Mouse (Mus musculus) midbrain, embryonic 11.5 days (tissue): ENCODE measurements around the gene Ccnc. TPM values are rescaled to one million over a fixed set of nuclear protein-coding genes. Genes with fewer than 3 reads are reported as not detected.

Experiments used
- ATAC-seq: fragments of 200-750 bp; cut with Nextera tagmentation; 2 replicates; pipeline ENCODE4 v1.8.0; 2017; ENCODE audit warnings: moderate TSS enrichment, moderate library complexity; ENCODE audit not compliant: low FRiP score
- DNase-seq: peaks from one replicate; pipeline ENCODE4 v3.0.0; 2015; ENCODE audit warnings: low spot score; ENCODE audit errors: missing footprints
- H3K27ac ChIP-seq: fragments of 300-500 bp; sonication (generic); 2 replicates; pipeline ENCODE4 v1.5.1; 2014; ENCODE audit warnings: low read depth, low read length
- H3K27me3 ChIP-seq: fragments of 300-500 bp; sonication (generic); 2 replicates; pipeline ENCODE4 v1.6.1; 2014; ENCODE audit warnings: mild to moderate bottlenecking, low read length, moderate library complexity, mixed read lengths; ENCODE audit not compliant: control insufficient read depth, insufficient read depth
- H3K36me3 ChIP-seq: fragments of 300-500 bp; sonication (generic); 2 replicates; pipeline ENCODE4 v1.6.1; 2014; ENCODE audit warnings: mild to moderate bottlenecking, low read length, moderate library complexity, mixed read lengths; ENCODE audit not compliant: control insufficient read depth, insufficient read depth
- H3K4me1 ChIP-seq: fragments of 300-500 bp; sonication (generic); 2 replicates; pipeline ENCODE4 v1.6.1; 2014; ENCODE audit warnings: low read length; ENCODE audit not compliant: control insufficient read depth, insufficient read depth
- H3K4me2 ChIP-seq: fragments of 300-500 bp; sonication (generic); 2 replicates; pipeline ENCODE4 v1.6.1; 2014; ENCODE audit warnings: mild to moderate bottlenecking, moderate library complexity
- H3K4me3 ChIP-seq: fragments of 300-500 bp; sonication (generic); 2 replicates; pipeline ENCODE4 v1.5.1; 2014; ENCODE audit warnings: low read depth, low read length
- H3K9ac ChIP-seq: fragments of 300-500 bp; sonication (generic); 2 replicates; pipeline ENCODE4 v1.6.1; 2014; ENCODE audit warnings: low read length
- H3K9me3 ChIP-seq: fragments of 300-500 bp; sonication (generic); 2 replicates; pipeline ENCODE4 v1.6.1; 2016; ENCODE audit warnings: low read length; ENCODE audit not compliant: control insufficient read depth
- WGBS: fragments of 180-500 bp; shearing (Covaris S2); extraction: QIAGEN DNeasy Blood & Tissue Kit; methylation state at CpG from one replicate; pipeline ENCODE4 v1.1.7; 2014; 5-methylcytosine and 5-hydroxymethylcytosine counted together
- polyA plus RNA-seq: library from polyadenylated mRNA; unstranded; fragments of >200 nt; fragmentation: Nextera tagmentation; extraction: Ambion mirVana; gene quantifications from 2 replicates; pipeline ENCODE4 v1.2.1, GENCODE M21; 2014

The Ccnc gene
- polyA plus RNA-seq, 1 experiment from 2014 or later = 89.6 TPM

GRCm38 (mm10) chr4:21685595-21686091 is 41.9 kb upstream of the Ccnc start, which contains the start of gene Prdm13:
Gene Prdm13, minus strand, starts transcription at chr4:21685963.
- H3K4me2 ChIP-seq = peak within 1 kb of the TSS; percentile 32
- H3K36me3 ChIP-seq = no peaks in the 10 kb centered on the region
- H3K4me3 ChIP-seq = peak within 1 kb of the TSS; percentile 16; the same call in 1 of the 2 replicates
- ATAC-seq (peak; percentile 73), DNase-seq (peak; percentile 96)
- no peaks in the 10 kb centered on the region for H3K9me3 ChIP-seq
- under 1% methylated on average over 35 of the region's 38 CpGs for WGBS
- H3K27ac ChIP-seq = no peak within 1 kb of the TSS
- no peak within 1 kb of the TSS for H3K9ac ChIP-seq
- H3K4me1 ChIP-seq = peaks cover 17% of the 10 kb centered on the region
- H3K27me3 ChIP-seq = peaks cover 97% of the 10 kb centered on the region

- no peaks in the 10 kb centered on the region for H3K9me3 ChIP-seq
- H3K4me1 ChIP-seq = peaks cover 17% of the 10 kb centered on the region
- ATAC-seq (no peak), DNase-seq (peak; percentile 93)
- H3K9ac ChIP-seq = no peak overlapping the region
- H3K4me3 ChIP-seq = no peak overlapping the region
- H3K27me3 ChIP-seq = peaks cover 96% of the 10 kb centered on the region
- WGBS = under 1% methylated on average over 11 of the region's 11 CpGs
- H3K4me2 ChIP-seq = no peak overlapping the region
- H3K36me3 ChIP-seq = no peaks in the 10 kb centered on the region
- H3K27ac ChIP-seq = no peak overlapping the region
These were observed 41.1 kb upstream of the Ccnc start for GRCm38 (mm10) chr4:21686416-21686815.

GRCm38 (mm10) chr4:21686934-21687333 is 40.6 kb upstream of the Ccnc start:
- DNase-seq (no peak), ATAC-seq (no peak)
- no peaks in the 10 kb centered on the region for H3K9me3 ChIP-seq
- no peak overlapping the region for H3K27ac ChIP-seq
- no peak overlapping the region for H3K4me2 ChIP-seq
- peaks cover 96% of the 10 kb centered on the region for H3K27me3 ChIP-seq
- peaks cover 17% of the 10 kb centered on the region for H3K4me1 ChIP-seq
- no peak overlapping the region for H3K4me3 ChIP-seq
- H3K9ac ChIP-seq = no peak overlapping the region
- 0% methylated on average over 5 of the region's 5 CpGs for WGBS
- H3K36me3 ChIP-seq = no peaks in the 10 kb centered on the region

GRCm38 (mm10) chr4:21687783-21688702 is 39.5 kb upstream of the Ccnc start:
- WGBS = 1% methylated on average over 50 of the region's 51 CpGs

GRCm38 (mm10) chr4:21688703-21689200 is 38.7 kb upstream of the Ccnc start:
- DNase-seq (peak; percentile 94), ATAC-seq (peak; percentile 76)
- Histone ChIP-seq H3K9ac (peak overlapping the region; percentile 63), H3K27ac (no peak overlapping the region), H3K27me3 (peaks cover 90% of the 10 kb centered on the region), H3K4me3 (peak overlapping the region; percentile 46), H3K9me3 (no peaks in the 10 kb centered on the region), H3K4me2 (peak overlapping the region; percentile 95), H3K36me3 (no peaks in the 10 kb centered on the region), H3K4me1 (peaks cover 17% of the 10 kb centered on the region)
- under 1% methylated on average over 54 of the region's 64 CpGs for WGBS

More at GRCm38 (mm10) chr4:21687783-21688702, 39.5 kb upstream of the Ccnc start:
- DNase-seq (peak; percentile 96), ATAC-seq (peak; percentile 70)
- Histone ChIP-seq H3K9me3 (no peaks in the 10 kb centered on the region), H3K27ac (no peak overlapping the region), H3K9ac (peak overlapping the region; percentile 63), H3K27me3 (peaks cover 95% of the 10 kb centered on the region), H3K4me2 (peak overlapping the region; percentile 95), H3K4me1 (peaks cover 17% of the 10 kb centered on the region), H3K4me3 (peak overlapping the region; percentile 46), H3K36me3 (no peaks in the 10 kb centered on the region)

GRCm38 (mm10) chr4:21689492-21689941 is 38.0 kb upstream of the Ccnc start:
- under 1% methylated on average over 18 of the region's 18 CpGs for WGBS
- Histone ChIP-seq H3K27ac (no peak overlapping the region), H3K9me3 (no peaks in the 10 kb centered on the region), H3K9ac (no peak overlapping the region), H3K36me3 (no peaks in the 10 kb centered on the region), H3K4me2 (peak overlapping the region; percentile 95), H3K4me1 (peaks cover 17% of the 10 kb centered on the region), H3K27me3 (peaks cover 83% of the 10 kb centered on the region), H3K4me3 (peak overlapping the region; percentile 46; the same call in 1 of the 2 replicates)
- DNase-seq (peak; percentile 94), ATAC-seq (peak; percentile 10)

- Histone ChIP-seq H3K36me3 (no peaks in the 10 kb centered on the region), H3K27me3 (peaks cover 76% of the 10 kb centered on the region), H3K27ac (no peak overlapping the region), H3K4me3 (no peak overlapping the region), H3K4me1 (peaks cover 17% of the 10 kb centered on the region), H3K9ac (no peak overlapping the region), H3K9me3 (no peaks in the 10 kb centered on the region), H3K4me2 (no peak overlapping the region)
- DNase-seq = peak; percentile 92
- 7% methylated on average over 7 of the region's 7 CpGs for WGBS
- ATAC-seq = no peak
These were observed 37.3 kb upstream of the Ccnc start for GRCm38 (mm10) chr4:21690221-21690620.

- H3K9ac ChIP-seq = no peak overlapping the region
- DNase-seq (peak; percentile 82), ATAC-seq (peak; percentile 71)
- H3K9me3 ChIP-seq = no peaks in the 10 kb centered on the region
- no peak overlapping the region for H3K4me2 ChIP-seq
- H3K4me3 ChIP-seq = no peak overlapping the region
- no peaks in the 10 kb centered on the region for H3K4me1 ChIP-seq
- H3K27ac ChIP-seq = no peak overlapping the region
- WGBS = 34% methylated on average over 7 of the region's 7 CpGs
- peaks cover 23% of the 10 kb centered on the region for H3K27me3 ChIP-seq
- H3K36me3 ChIP-seq = no peaks in the 10 kb centered on the region
These were observed 31.8 kb upstream of the Ccnc start for GRCm38 (mm10) chr4:21695638-21696254.
